Mouse (Mus musculus) liver, adult 2 months (tissue): ENCODE data around the gene Lgr6. TPM values are rescaled to one million over a fixed set of nuclear protein-coding genes. Genes with fewer than 3 reads are reported as not detected.

Experiments used
- DNase-seq: peaks from one replicate; pipeline ENCODE4 v3.0.0-alpha.2; 2011; ENCODE audit warnings: low read depth, low spot score; ENCODE audit errors: extremely low read depth
- H3K27ac ChIP-seq: fragments of 200-500 bp; replicated peaks from 2 replicates; pipeline ENCODE4 v1.5.1; 2012; ENCODE audit warnings: low read depth, mild to moderate bottlenecking, control low read depth, inconsistent platforms, low read length; ENCODE audit not compliant: insufficient read depth
- H3K27me3 ChIP-seq: fragments of 200-500 bp; 2 replicates; pipeline ENCODE4 v1.6.1; 2012; ENCODE audit warnings: mild to moderate bottlenecking, moderate library complexity, low read length, inconsistent platforms; ENCODE audit not compliant: control insufficient read depth, insufficient read depth
- H3K36me3 ChIP-seq: fragments of 200-500 bp; 2 replicates; pipeline ENCODE4 v1.6.1; 2012; ENCODE audit warnings: low read length, inconsistent platforms; ENCODE audit not compliant: control insufficient read depth, insufficient read depth
- H3K4me1 ChIP-seq: fragments of 200-500 bp; 2 replicates; pipeline ENCODE4 v1.6.1; 2011; ENCODE audit warnings: low read length; ENCODE audit not compliant: control insufficient read depth, insufficient read depth
- H3K4me3 ChIP-seq: fragments of 200-500 bp; 2 replicates; pipeline ENCODE4 v1.5.1; 2011; ENCODE audit warnings: low read depth, mild to moderate bottlenecking, control low read depth, low read length, moderate library complexity; ENCODE audit not compliant: insufficient read depth
- H3K79me2 ChIP-seq: fragments of 200-500 bp; 2 replicates; pipeline ENCODE4 v1.6.1; 2012; ENCODE audit warnings: inconsistent platforms, mild to moderate bottlenecking, low read length, moderate library complexity; ENCODE audit not compliant: control insufficient read depth, insufficient read depth
- H3K9ac ChIP-seq: fragments of 200-500 bp; 2 replicates; pipeline ENCODE4 v1.6.1; 2012; ENCODE audit warnings: low read depth, mild to moderate bottlenecking, control low read depth, inconsistent platforms, low read length
- CTCF ChIP-seq: fragments of 200-500 bp; IDR thresholded peaks from 2 replicates; pipeline ENCODE4 v1.5.1; 2011; ENCODE audit warnings: low read depth, low read length, control low read depth
- POLR2A ChIP-seq: fragments of 200-500 bp; IDR thresholded peaks from 2 replicates; pipeline ENCODE4 v1.6.1; 2011; ENCODE audit warnings: low read length, control low read depth; ENCODE audit not compliant: insufficient read depth; ENCODE audit errors: extremely low read depth
- WGBS: fragments of 180-500 bp; shearing (Covaris S2); methylation state at CpG from one replicate; pipeline ENCODE4 v1.1.7; 2018; 5-methylcytosine and 5-hydroxymethylcytosine counted together
- polyA plus RNA-seq: library from polyadenylated mRNA; depleted of rRNA; stranded (reverse); fragments of >200 nt; gene quantifications from 2 replicates; pipeline ENCODE4 v1.2.3, GENCODE M21; 2012
- total RNA-seq: library from RNA; depleted of rRNA; stranded (reverse); fragments of >200 nt; gene quantifications from 2 replicates; pipeline ENCODE4 v1.2.3, GENCODE M21; 2014

Lgr6 gene
- total and polyA plus RNA-seq, 2 experiments = under 0.01 TPM; not detected in 1

- peak; percentile 60 for DNase-seq
- WGBS = 3% methylated on average over 1 of the region's 1 CpGs
- H3K79me2 ChIP-seq = no peaks in the 10 kb centered on the region
Observed at GRCm38 (mm10) chr1:135136500-135136899, 31.4 kb upstream of the Lgr6 start.

GRCm38 (mm10) chr1:135135111-135135787 is 30.2 kb upstream of the Lgr6 start:
- no peak overlapping the region for H3K9ac ChIP-seq
- no peak overlapping the region for H3K4me3 ChIP-seq
- H3K27me3 ChIP-seq = no peaks in the 10 kb centered on the region
- no peak for TF ChIP-seq CTCF
- TF ChIP-seq POLR2A = no peak
- H3K4me1 ChIP-seq = no peaks in the 10 kb centered on the region
- WGBS = 83% methylated on average over 8 of the region's 8 CpGs
- DNase-seq = no peak
- no peak overlapping the region for H3K27ac ChIP-seq
- H3K36me3 ChIP-seq = no peaks in the 10 kb centered on the region
- no peaks in the 10 kb centered on the region for H3K79me2 ChIP-seq

More at GRCm38 (mm10) chr1:135136500-135136899, 31.4 kb upstream of the Lgr6 start:
- no peaks in the 10 kb centered on the region for H3K4me1 ChIP-seq
- no peak overlapping the region for H3K27ac ChIP-seq
- H3K27me3 ChIP-seq = no peaks in the 10 kb centered on the region
- H3K4me3 ChIP-seq = no peak overlapping the region
- TF ChIP-seq CTCF (peak; percentile 66; the same call in 1 of the 2 replicates), POLR2A (no peak)
- H3K9ac ChIP-seq = no peak overlapping the region
- no peaks in the 10 kb centered on the region for H3K36me3 ChIP-seq

DNA sequence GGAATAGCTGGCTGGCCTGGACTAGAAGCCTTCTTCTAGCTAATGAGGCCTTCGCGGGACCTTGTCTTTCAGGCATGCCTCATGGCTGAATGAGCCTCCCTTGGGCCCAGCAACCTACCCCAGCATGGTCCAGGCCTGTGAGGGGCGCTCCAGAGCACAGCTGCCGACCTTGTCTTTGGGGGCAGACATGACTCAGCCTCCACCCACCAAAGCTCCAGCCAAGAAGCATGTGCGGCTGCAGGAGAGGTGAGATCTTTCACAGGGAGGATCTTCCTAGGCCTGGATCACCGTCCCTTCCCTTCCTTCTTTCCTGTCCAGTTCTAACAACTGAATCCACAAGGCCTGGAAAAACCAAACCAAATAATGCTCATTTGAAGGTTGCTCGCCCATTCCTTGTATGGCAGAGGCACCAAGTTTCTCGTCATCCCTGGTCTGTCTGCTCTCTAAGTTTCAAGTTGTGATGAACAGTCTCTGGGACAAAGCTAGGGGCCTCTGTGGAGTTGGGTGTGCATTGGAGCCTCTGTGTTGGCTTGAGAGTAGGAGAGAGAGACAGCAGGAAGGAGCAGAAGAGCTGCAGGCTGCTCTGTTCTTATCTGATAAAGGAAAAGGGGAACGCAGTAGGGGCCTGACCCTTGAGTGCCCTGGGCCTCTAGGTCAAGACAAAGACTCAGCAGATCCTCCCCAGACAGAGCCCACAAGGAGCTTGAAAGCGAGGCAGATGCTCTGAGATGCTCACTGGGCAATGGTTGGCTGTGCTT is 28.8 kb upstream of the Lgr6 start:
- no peak for DNase-seq
- H3K27me3 ChIP-seq = no peaks in the 10 kb centered on the region
- H3K36me3 ChIP-seq = no peaks in the 10 kb centered on the region
- no peak for TF ChIP-seq CTCF
- TF ChIP-seq POLR2A = no peak
- H3K79me2 ChIP-seq = no peaks in the 10 kb centered on the region
- no peak overlapping the region for H3K4me3 ChIP-seq
- no peaks in the 10 kb centered on the region for H3K4me1 ChIP-seq
- H3K27ac ChIP-seq = no peak overlapping the region
- no peak overlapping the region for H3K9ac ChIP-seq
- 87% methylated on average over 10 of the region's 10 CpGs for WGBS

GRCm38 (mm10) chr1:135132893-135133369 is 27.9 kb upstream of the Lgr6 start:
- 80% methylated on average over 9 of the region's 9 CpGs for WGBS
- H3K27me3 ChIP-seq = no peaks in the 10 kb centered on the region
- TF ChIP-seq POLR2A = no peak
- TF ChIP-seq CTCF = no peak
- H3K36me3 ChIP-seq = no peaks in the 10 kb centered on the region
- no peaks in the 10 kb centered on the region for H3K79me2 ChIP-seq
- H3K4me1 ChIP-seq = no peaks in the 10 kb centered on the region
- H3K27ac ChIP-seq = no peak overlapping the region
- no peak for DNase-seq
- H3K4me3 ChIP-seq = no peak overlapping the region
- H3K9ac ChIP-seq = no peak overlapping the region

GRCm38 (mm10) chr1:135132473-135132872 is 27.4 kb upstream of the Lgr6 start, which contains the start of gene Ptpn7:
TSS of gene Ptpn7 (plus strand) at chr1:135132700.
- TF ChIP-seq CTCF = peak; percentile 65
- TF ChIP-seq POLR2A = no peak
- H3K9ac ChIP-seq = no peak within 1 kb of the TSS
- no peak for DNase-seq
- H3K4me1 ChIP-seq = no peaks in the 10 kb centered on the region
- no peaks in the 10 kb centered on the region for H3K27me3 ChIP-seq
- no peak within 1 kb of the TSS for H3K4me3 ChIP-seq
- H3K27ac ChIP-seq = no peak within 1 kb of the TSS
- no peaks in the 10 kb centered on the region for H3K79me2 ChIP-seq
- no peaks in the 10 kb centered on the region for H3K36me3 ChIP-seq
- WGBS = 19% methylated on average over 10 of the region's 10 CpGs
